Mouse (Mus musculus) kidney, postnatal 25 days (tissue): ENCODE measurements around the gene Dusp9.

Experiments used
- DNase-seq, 2 experiments: peaks; one replicate each; pipeline ENCODE4 v3.0.0; 2021; ENCODE audit warnings: mixed read lengths in 2 of 2

Dusp9 gene

DNA sequence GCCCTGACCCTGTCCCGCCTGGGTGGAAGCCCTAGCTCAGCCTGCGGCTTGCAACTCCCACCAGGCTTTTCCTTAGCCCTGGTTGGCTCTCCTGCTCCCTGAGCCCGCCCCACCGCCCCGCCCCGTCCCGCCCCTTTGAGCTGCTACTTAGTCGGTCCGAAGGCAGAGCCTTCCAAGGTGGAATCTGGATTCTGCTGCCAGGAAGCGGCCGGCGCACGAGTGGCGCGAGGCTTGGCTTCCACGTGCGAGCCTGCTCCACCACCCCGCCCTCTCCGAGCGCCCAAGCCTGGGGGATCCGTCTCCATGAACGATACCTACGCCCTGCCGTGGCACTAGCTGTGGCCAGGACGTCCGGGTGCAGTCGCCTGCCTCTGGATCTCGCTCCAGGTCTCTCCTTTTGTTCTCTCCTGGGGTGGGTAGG, at the start of gene Dusp9:
Gene Dusp9 (plus strand): TSS at position 165 of the 421 bp plus-strand sequence.
- DNase-seq, result peak; percentile 40 to 77

DNA sequence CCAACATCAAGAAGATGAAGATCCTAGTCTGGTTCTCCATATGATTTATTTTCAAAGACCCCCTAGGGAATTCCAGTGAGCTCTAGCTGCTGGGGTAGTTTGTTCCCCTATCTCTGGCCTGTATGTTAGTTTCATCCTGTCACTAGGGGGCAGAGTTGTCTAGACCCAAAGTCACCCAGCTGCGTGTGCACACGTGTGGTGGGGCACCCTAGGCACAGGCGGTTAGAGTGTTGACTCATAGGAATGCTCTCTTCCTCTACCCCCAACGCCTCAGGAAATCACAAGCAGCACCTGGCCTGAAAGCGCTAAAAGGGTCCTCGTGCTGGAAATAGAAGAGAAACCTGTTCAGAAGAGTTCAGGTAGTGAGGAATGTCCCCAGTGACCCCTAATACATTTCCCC, 46.0 kb upstream of the Dusp9 start:
- peak; percentile 39 to 52 for DNase-seq

GRCm38 (mm10) chrX:73594451-73595121, 44.6 kb upstream of the Dusp9 start:
- peak; percentile 11 to 40 for DNase-seq

DNA sequence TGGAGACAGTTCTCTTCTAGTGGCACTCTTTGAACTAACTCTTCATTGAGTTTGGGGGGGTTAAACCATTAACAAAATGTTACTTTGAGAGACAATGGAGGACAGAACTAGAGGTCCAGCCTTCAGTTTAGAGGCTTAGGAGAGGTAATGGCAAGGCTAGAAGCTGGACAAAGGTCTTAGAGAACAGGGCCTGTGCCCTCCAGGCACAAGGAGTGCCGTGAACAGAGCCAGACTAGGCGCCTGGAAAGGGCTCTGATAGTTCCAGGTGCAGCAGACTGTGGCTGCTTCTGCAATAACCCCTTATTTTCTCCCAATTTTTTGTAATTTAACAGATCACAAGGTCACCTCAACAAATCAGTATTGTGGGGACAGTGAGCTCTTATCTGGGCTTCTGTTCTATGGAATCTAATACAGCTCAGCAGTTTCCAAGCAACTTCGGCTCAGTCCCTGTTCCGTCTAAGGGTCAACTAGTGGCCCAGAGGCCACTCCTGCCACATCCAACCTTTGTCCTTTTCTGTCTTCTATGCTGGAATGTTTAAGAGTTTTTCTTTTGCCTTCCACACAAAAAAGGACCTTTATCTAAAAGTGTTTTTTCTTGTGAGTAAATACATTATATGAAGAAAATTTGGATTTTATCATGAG, 43.8 kb upstream of the Dusp9 start:
- peak in 1 of 2 experiments; percentile 4 for DNase-seq

DNA sequence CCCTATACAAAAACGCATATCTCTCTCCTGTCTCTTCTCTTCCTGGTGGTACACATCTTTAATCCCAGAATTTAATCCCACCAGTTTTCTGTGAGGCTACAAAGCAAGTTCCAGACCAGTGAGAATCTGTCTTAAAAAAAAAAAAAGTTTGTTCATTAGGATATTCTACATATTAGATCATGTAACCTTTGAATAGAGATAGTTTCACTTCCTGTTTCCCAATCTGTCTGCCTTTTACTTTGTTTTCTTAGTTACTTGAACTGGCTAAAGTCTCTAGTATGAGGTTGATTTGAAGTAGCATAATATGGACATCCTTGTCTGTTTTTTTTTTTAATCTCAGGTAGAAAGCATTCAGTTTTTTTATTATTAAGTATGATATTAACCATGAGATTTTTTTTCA, 37.8 kb upstream of the Dusp9 start:
- no peak for DNase-seq

DNA sequence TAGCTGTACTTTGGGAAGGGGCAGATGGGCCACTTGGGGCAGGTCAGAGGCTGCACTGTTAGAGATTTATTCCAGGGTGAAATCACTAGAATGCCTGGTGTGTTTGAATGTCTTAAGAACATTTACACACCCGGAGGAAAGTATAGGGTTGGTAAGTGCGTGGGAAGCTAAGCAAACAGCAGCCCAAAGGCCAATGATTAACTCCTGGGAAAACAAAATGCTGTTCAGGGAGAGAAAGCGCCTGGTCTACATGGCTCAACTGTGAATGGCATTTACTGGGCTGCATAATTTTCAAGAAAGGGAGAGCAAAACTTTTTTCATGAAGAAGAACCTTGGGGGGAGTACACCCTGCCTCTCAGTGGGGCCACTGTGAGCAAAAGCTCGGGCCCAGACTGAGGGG, 25.6 kb upstream of the Dusp9 start:
- no peak for DNase-seq

GRCm38 (mm10) chrX:73615876-73616275, 23.3 kb upstream of the Dusp9 start:
- DNase-seq, result no peak

DNA sequence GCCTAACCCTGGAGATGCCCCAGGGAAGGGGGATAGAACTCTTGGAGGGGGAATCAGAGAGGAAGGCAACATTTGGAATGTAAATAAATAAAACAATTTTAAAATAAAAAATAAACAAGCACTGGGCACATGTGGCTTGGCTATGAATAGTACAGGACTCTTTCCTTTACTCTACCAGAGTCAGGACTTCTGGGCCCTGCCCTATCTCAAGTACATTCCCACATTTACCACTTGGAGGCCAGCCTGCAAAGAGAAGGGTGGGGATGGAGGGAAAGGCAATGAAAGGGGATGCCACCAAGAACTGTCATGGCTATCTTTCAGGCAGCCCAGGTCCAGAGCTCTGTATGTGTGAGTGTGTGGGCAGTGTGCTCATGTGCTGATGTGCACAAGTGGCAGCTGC, 19.8 kb upstream of the Dusp9 start:
- DNase-seq, result no peak

DNA sequence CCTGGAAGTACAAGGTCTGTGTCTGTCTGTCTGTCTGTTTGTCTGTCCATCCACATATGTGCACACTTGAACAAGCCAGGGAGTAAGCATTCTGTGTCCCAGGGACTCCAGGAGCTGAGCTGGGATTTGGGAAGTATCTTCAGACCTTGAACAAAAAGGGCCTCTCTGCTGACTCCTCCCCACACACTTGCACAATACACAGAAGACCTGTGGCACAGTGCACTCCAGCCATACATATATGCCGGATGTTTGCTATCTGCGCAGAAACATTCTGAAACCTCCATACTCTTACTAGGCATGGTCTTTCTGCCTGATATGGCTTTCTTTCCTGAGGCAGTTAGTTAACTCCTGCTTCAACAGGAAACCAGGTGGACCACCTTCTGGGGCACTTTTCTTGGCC, 19.3 kb upstream of the Dusp9 start:
- no peak for DNase-seq

GRCm38 (mm10) chrX:73626981-73627380, 12.2 kb upstream of the Dusp9 start:
- DNase-seq, result no peak

GRCm38 (mm10) chrX:73635425-73635824, 3.8 kb upstream of the Dusp9 start:
- DNase-seq, result no peak

- DNase-seq, result peak; percentile 14 to 42
These were observed 1.8 kb upstream of the Dusp9 start for GRCm38 (mm10) chrX:73637415-73637814.

DNA sequence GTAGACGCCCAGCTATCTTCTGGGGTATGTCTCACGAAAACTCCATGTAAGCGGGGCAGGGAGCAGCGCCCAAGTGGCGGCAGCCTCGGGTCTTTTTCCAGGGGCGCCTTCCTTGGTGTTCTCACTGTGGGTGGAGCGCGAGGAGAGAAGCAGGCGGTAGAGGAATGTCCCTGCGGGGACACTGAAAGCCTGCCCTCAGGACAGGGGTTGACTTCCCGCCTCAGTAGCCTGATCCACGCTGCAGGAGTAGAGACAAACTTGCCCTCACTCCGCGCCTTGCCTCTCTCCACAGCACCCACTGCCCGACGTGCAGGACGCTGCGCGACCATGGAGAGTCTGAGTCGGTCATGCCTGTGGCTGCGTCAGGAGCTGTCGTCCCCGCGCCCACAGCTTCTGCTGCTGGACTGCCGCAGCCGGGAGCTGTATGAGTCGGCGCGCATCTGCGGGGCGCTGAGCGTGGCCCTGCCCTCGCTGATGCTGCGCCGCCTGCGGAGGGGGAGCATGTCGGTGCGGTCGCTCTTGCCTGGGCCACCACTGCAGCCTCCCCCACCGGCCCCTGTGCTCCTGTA, 766 bp downstream of the Dusp9 start:
- DNase-seq, result peak in 1 of 2 experiments; percentile 38

DNA sequence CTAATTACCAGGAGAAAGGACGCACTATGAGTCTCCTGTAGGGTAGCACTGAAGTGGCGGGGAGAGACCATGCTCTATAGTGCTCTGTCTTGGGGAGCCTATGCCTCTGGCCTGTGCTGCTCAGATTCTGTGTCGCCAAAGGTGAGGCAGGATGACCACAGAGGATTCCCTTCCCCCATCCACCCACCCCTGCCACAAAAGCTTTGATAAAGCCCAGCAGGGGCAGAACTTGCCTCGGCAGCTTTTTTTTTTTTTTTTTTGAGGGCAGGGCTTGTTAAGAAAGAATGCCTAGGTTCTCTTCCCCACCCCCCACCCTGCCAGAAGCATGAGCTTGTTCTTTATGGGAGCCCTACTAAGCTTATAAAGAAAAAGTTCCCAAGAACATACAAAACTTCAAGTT, 5.9 kb downstream of the Dusp9 start:
- DNase-seq, result no peak

DNA sequence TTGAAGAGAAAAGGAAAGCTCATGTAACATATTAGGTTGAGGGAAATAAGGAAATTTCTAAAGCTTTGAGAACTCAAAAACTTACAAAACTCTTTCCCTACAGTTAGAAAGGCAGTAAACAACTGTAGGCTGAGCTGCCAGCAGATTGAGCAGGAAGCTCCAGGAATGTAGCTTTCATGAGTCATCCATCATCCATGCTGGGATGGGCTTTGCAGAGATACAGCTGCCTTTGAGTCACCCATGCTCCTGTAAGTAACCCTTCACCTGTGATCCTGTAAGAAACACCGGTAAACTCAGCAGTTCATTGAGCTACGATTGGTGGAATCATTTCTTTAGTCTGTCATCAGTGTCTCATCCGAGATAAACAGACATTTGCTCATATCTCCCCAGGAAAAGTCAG, 11.7 kb downstream of the Dusp9 start:
- no peak for DNase-seq

DNA sequence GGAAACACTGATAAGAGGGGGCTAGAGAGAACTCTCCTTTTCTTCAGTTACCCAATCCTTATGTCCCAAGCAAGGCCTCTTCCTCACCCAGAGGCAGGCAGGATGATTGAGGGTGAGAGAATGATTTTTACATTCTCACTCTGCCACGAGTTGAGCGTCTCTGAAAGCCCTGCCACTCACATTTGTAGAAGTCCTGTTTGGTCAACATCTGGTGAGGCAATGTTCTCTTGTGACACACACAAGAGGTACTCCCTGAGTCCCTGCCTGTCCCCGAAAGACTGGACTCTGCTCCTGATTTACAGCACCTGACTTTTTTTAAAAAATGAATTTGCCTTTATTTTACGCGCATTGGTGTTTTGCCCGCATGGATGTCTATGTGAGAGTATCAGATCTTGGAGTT, 14.2 kb downstream of the Dusp9 start:
- no peak for DNase-seq

DNA sequence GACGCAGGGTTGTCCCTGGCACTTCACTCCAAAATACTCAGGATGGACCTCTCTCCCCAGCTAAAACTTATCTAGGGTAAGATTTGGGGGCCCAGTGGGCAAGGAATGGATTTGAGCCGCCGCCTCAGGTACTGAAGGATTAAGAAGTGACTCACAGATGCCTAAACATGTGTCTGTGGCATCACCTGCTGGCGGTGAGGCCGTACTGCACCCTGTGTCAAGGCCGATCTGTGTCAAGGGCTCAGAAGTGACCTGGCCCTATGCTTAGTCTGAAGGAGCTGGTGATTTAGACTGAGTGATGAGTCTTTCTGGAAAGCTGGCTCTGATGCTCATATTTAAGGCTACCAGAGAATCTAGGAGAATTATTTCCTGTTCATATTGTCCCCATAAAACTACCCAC, 15.0 kb downstream of the Dusp9 start:
- peak; percentile 68 to 82 for DNase-seq

- DNase-seq, result peak in 1 of 2 experiments; percentile 37
These were observed 16.3 kb downstream of the Dusp9 start for GRCm38 (mm10) chrX:73655529-73655928.

GRCm38 (mm10) chrX:73658391-73658790, 19.2 kb downstream of the Dusp9 start:
- DNase-seq, result no peak

DNA sequence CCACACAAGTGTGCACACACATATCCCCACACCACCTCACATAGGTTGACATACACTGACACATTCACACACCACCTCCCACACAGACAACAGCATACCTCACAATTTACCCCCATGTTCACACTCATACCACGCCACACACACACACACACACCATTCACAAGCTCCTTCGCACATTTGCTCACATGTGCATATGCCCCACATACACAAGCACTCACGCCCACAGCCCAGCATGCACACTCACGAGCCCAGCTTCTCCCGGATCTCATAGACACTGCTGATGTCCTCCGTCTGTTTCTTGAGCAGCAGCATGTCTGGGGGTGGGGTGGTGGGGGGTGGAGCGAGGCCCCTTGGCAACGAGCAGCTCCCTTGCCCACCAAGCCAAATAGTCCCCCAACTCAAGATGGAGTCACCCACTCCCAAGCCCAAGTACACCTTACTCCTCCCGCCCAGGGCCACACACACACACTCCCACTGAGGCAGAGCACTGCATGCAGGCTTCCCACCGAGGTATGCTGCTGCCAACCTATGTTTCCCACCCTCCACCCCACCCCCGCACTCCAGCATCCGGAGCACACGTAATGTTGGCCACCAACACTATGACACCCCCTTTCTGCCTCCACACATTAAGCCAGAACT, 19.8 kb downstream of the Dusp9 start:
- no peak for DNase-seq

DNA sequence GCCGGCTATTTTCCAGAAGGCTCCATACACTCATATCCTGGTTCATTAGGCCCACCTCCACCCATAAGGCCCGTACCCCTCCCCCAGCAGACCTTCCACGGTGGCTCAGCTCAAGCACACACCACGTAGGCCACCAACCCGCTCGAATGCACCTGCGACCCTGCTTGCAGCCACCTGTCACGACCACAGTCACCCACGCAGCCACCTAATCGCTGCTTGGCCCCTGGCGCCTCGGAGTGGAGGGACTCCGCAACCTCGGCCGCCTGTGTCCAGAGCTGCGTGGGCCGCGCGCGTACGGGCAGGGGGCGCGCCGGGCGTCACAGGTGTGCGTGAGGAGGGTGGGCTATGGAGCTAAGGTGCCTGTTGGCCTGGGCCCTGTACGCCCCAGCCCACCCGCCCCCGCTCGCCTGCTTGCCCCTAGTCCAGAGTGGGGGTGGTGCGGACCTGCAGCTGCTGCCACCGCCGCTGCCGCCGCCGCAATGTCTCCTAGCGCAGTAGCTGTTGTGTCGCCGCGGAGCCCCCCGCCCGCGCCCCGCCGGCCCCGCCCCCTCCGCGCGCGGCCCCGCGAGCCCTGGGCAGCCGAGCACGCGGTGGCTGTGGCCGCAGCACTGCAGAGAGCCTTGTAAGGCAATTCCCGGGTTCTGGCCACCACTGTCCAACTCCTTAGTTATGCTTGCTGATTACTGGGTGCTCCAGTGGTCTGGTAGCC, 20.5 kb downstream of the Dusp9 start, which contains the start of gene Pnck:
Gene Pnck (minus strand): TSS at position 543 of the 709 bp plus-strand sequence.
- DNase-seq, result no peak

GRCm38 (mm10) chrX:73660284-73660665, 21.1 kb downstream of the Dusp9 start:
- no peak for DNase-seq

DNA sequence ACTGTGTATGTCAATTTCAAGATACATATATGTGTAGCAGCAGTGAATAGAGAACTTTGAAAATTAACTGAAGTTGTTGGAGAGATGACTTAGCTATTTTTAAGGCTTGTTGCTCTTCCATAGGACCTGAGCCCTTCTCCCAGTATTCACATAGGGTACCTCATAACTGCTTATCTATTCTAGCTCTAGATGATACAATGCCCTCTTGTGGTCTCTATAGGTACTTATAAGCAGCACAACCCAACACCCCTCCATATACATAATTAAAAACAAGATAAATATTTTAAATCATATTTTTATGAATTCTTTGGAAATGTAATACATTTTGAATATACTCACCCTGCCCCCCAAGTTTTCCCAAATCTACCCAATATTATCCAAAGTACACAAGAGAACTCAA, 23.9 kb downstream of the Dusp9 start:
- no peak for DNase-seq
